Mouse (Mus musculus) c-Kit-positive CD71-positive TER-119-positive erythroid progenitor cells, embryonic 14.5 days (primary cell): ENCODE data around the gene Ptrh1.

Experiments used
- DNase-seq: peaks from one replicate; pipeline ENCODE4 v3.0.0-alpha.2; 2013; ENCODE audit warnings: low spot score

Ptrh1 gene

DNA sequence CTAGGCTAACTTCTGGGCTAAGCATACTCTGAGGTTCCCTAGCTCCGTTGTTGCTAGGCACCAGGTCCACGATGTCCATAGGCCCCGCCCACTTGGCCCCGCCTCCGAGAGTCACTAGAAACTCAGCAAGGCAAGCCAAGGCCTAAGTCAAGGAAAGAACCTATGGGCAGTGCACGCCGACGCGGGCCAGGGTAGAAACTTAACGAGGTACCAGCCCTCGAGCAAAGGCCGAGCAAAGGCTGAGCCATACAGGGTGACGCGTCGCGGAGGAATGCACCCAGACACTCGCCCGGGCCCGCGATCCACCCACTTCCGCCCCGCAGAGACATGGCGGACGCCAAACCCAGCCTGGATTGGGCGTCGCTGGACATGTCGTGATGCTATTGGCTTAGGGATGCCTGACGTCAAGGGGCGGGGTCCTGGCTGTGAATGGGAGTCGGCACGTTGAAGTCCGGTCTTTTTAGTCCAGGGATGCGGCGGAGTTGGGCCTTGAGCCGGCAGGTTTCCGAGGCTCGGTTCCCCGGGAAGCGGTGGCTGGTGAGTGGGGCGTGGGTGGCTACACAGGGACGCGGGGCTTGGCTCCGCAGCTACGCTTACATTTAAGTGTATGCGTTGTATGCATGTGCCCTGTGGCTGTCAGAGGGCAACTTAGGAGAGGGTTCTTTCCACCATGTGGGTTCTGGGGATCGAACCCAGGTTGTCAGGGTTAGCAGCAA is at the start of gene Ptrh1, which contains the start of gene Ttc16:
TSS of gene Ptrh1 (plus strand) at position 428 of the 716 bp plus-strand sequence.
TSS of gene Ttc16 (minus strand) at position 275 of the 716 bp plus-strand sequence.
- DNase-seq, result peak; percentile 96

DNA sequence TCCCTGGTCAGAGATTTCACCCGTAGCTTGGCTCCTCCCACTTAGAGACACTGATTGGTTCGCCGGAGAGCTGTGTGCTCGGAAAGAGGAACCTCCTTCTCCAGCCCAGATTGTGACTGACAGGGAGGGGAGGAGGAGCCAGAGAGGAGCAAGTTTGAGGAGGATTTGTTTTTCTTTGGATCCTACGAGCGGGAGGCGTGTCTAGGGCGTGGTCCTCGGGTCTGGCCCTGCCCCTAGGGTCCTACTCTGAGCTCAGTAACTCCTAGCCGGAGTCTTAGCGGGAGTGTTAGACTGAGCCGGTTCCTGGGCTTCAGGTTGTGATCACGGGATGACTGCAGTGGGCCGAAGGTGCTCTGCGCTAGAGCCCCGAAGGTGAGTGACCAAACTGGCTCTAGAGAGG is 48.2 kb upstream of the Ptrh1 start:
- peak; percentile 60 for DNase-seq

DNA sequence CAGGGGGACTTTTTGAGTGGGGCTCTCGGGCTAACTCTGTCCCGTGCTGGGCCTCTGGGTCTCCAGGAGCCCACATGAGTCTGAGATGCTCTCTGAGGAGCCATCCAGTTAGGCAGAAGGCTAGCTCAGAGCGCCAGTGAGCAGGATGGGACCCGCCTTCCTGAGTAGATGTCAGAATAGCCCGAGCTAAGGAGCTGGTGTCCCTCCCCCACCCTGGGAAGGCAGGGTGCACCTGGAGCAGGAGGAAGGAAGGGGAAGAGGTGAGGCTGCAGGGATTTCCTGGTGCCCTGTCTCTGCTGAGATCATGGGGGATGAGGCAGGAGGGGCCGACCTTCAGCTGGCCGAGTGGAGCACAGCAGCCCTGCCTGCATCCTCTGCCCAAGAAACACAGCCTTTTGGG is 47.1 kb upstream of the Ptrh1 start:
- DNase-seq, result no peak

DNA sequence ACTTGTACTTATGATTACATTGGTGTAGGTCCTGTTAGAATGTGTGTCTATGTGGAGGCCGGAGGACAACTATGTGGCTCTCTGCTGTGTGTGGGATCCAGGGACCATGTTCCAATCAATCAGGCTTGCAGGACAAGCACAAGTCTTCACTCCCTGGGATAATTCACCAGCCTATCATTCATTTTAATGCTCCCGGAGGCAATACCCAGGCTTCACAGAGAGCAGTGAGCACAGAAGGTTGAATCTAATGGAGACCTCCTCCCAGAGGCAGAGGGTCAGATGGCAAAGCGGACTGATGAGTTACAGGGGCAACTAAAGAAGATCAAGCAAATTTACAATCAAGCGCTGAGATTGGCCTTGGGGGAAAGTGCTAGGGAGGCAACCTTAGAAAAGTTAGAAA is 46.0 kb upstream of the Ptrh1 start:
- DNase-seq, result no peak

DNA sequence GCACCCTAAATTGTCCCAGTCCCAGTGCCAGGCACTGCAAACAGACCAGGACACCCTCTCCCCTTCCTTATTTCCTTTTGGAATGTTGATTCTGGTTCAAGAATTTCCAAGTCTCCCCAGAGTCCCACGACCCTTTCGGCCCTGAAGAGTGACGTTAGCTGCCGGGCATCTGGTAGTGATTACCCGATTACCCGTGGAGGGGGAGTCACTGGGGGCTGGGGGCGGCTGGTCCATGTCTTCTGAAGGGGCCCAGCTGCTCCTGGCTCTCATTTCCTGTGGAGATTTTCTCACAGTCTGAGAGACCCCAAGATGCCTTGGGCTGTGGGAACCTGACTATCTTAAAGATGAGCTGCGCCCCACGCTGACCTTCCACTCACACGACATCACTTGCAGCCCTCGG is 44.7 kb upstream of the Ptrh1 start:
- no peak for DNase-seq

DNA sequence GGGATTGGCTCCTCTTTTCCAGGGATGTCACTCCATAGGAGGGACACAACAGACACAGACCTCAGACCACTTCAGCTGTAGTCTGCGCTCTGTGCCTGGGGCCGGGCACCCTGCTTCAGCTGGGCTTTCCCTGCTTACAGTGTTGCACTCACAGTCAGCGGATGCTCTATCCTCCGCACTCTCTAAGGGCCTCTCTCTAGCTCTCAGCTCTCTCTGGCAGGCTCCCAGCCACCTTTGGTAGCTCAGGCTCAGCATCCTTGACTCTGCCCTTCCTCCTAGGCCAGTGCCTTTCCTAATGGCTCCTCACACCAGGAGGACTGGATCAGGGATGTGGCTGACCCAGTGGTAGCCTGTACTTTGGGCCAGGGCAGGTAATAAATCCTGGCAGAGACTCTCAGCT is 43.7 kb upstream of the Ptrh1 start:
- no peak for DNase-seq

DNA sequence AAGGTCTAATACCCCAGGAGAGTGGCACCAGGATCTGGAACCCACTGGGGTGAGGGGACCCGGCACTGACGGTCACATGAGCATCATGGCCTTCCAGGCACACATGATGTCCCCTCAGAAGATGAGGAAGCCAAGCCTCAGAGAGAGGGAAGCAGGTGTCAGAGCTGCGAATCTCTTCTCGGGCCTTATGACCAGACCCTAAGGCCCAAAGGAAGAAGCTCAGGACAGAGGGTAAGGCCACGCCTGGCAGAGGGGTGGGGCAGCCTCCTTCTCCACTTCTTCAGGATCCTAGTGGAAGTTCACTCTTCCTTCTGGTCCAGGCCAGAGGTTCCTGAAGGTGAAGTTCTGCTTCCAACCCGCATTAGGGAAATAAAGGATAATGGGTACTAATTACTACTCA is 42.9 kb upstream of the Ptrh1 start:
- no peak for DNase-seq

DNA sequence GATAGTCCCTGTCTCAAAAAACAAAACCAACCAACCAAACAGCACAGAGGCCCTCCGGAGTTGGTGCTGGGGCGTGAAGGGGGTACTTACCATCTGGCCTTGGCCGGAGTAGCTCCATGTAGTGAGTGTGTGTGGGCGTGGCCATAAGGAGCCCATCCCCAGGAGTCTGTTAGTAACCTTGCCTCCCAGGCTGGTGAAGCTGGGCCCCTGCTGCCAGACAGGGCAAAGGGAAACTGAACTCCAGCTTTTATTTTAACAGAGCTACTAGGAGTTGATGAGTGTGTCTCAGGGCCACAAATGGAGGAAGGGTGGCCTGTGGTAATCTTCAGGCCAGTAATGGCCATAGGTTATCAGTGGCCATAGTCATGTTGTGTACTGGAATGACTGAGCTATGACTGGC is 41.1 kb upstream of the Ptrh1 start:
- no peak for DNase-seq

DNA sequence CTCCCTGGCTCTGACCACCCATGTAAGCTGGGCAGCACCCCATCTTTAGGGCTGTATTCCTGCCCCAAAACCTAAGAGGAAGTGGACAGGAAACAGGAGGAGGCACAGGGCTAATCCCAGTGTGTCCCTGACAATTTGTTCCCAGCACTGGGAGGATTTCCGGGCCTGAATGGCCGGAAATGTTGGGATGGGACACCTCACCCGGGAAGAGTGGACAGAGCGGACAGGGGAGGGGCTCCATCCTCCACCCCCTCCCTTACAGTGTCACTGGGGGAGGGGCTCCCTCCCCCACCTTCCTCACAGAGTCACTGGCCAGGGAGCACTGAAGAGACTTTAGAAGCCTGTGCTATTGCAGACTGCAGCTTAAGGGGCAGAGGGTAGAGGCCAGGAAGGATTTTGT is 40.7 kb upstream of the Ptrh1 start:
- DNase-seq, result no peak

DNA sequence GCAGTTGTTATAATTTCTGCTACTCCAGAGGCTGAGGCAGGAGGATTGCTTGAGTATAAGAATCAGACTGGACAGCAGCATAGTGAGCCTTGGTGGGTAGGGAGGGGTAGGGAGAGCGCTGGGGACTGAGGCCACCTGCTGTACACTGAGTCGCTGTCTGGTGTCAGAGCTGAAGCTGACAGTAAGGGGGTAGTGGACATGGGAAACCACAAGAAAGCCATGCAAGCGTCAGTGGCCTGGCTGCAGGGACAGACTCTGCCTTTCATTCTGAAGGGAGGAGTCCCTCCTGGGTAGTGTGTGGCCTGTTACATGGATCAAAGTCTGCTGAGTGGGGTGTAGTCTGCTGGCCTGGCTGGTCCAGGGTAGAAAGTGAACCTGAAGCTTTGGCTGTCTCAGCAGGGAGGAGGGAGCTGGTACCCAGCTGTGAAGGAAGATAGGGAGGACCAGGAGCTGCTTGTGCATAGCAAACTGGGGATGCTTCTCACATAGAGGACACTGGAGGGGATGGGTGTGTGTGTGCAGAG is 39.2 kb upstream of the Ptrh1 start:
- DNase-seq, result no peak

DNA sequence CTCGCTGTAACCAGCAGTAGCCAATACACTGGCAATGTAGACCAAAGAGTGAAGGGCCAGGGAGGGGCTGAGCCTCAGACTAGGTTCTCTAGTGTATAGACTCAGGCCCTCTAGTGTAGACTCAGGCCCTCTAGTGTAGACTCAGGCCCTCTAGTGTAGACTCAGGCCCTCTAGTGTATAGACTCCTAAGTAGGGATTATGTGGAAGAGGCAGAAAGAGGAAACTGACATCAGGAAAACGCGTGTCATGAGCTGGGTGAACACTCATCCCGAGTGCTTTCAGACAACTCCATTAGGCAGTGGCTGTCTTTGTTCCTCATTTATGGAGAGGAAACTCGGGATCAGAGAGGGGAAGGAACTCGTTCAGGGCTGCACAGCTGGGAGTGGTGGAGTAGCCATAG is 38.6 kb upstream of the Ptrh1 start:
- no peak for DNase-seq

DNA sequence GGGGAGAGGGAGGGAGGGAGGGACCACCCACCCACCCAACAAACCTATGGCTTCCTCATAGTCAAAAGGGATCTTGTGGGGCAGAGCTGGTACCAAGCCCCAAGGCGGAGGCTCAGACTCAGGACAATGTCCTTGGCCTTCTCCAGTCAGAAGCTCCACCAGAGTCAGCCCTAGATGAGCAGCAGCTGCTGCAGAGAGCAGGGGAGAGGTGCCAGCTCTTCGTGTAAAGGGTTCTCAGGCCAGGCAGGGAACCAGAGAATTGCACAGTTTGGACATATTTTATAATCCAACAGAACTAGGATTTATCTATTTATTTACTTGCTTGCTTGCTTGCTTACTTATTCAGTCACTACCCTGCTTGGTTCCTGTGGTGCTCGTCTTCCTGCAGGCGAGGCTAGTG is 36.3 kb upstream of the Ptrh1 start:
- DNase-seq, result no peak

DNA sequence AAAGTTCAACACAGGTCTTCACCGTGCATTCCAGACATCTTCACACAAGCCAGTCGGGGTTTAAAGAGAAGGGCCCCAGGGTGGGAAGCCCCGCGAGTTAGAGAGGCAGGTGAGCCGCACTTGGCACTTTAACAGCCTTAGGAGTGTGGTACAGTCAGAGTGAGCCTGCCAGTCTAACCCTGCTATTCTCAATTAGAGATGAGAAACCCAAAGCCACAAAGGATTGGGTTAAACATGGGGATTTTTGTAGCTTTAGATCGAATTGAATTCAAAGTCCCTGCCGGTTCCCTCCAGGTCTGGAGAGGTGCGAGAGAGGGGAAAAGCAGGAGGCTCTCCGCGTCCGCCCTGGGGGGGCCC is 34.7 kb upstream of the Ptrh1 start, which contains the start of gene 6330409D20Rik:
TSS of gene 6330409D20Rik (minus strand) at position 101 of the 357 bp plus-strand sequence.
- DNase-seq, result no peak

DNA sequence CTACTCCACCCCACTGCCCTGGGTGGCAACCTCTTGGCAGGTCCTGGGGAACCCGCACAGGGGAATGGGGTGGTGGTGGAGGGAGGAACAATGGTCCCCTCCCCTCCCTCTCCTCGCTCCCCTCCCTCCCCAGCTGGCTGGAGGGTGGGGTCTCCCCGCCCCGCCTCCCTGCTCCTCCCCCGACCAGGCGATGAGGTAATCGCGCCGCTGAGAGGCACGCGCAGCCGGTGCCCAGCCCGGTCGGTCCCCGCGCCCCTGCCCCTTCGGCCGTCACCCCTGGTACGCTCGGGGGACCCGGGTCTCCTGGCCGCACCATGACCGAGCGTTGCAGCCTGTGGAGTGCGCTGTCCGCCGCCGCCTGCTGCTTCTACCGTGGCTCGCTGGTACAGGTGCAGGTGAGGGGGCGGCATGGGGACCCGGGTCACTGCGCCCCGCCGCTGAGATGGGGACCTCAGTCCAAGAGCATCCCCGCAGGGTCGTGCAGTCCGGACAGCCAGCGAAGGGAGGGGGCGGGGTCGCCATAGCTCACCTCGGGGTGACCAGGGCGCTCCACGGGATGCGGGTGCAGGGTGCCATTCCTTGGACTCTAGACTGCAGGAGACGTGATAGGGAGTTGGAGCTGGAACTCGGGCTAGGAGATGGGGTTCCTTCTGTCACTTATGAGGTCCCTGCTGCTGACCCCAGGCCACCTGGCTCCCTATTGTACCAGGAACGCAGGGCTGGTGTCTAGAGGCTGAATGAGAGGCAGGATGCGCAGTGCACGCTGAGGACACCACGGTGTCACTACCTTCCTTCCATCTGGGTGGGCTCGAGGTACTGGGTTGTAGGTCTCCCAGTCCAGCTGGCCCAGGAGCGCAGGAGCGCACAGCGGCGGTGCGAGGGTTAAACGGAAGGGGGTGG is 34.1 kb upstream of the Ptrh1 start:
- DNase-seq, result no peak

DNA sequence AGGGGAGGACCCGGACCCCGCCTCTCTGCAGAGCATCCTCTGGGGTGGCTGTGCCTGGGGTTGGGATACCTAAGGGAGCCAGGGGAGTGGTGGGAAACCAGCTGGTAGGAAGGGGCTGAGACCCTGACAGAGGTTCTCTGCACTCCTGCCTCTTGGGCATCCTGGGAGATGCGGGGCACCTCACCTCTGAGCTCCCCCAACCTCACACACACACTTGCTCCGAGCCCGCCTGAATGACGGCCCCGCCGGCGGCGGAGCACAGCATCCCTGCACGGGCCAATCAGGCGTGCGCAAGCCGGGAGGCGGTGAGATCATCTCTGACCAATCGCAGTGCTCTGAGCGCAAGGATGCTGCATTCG is 33.4 kb upstream of the Ptrh1 start:
- DNase-seq, result no peak

DNA sequence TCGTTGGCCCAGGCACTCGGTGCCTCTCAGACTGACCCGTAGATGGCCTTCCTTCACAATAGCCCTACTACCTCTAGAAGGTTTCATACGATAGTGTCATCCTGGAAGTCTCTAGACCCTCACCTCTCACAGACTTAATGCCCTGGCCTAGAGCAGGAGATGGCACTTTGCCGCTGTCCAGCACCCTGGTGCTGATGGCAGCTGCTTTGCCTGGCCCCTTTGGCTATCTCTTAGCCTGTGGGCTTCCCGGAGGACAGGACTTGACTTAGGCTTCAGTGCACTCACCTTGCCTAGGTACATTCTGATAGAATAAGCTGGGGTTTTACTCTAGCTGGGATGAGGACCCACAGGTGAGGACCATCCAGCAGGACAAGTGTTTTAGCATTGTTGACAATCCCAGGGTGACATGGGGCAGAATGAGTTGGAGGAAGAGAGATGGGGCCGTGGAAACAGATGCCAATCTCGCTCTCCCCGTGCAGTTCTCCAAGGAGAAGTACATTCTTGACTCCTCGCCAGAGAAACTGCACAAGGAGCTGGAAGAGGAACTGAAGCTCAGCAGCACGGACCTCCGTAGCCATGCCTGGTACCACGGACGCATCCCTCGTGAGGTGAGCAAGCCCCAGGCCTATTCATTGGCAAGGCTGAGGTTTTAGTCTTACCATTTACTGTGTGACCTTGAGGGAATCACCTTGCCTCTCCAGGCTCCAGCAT is 31.2 kb upstream of the Ptrh1 start:
- DNase-seq, result no peak

DNA sequence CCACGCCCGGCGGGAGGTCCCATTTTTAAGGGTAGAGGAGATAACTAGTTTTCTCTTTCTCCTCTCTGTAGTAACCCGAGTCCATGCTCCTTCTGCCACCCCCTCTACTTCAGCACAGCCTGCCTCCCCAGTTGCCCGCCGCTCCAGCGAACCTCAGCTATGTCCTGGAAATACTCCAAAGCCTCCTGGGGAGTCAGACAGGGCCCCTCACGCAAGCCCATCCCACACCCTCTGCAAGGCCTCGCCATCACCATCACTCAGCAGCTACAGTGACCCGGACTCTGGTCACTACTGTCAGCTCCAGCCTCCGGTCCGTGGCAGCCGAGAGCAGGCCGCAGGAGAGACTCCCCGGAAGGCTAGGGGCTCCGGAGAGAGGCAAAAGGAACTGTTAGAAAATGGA is 26.5 kb upstream of the Ptrh1 start:
- no peak for DNase-seq

DNA sequence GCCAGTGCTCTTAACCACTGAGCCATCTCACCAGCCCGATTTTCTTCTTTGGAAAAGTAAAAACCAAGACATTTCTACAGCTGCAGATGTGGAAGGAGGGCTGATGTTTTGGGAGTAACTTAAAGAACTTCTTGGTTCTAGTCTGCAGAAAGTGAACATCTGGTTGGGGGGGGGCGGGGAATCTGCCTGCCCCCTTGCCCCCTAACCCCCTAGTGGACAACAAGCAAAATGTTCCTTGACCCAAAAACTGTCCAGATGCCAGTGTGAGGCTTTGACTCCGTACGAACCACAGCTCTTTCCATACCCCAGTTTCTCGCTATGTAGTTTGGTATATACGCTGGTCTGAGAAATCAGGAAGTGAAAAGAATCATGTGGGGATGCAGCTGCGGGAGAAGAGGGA is 25.4 kb upstream of the Ptrh1 start:
- no peak for DNase-seq

DNA sequence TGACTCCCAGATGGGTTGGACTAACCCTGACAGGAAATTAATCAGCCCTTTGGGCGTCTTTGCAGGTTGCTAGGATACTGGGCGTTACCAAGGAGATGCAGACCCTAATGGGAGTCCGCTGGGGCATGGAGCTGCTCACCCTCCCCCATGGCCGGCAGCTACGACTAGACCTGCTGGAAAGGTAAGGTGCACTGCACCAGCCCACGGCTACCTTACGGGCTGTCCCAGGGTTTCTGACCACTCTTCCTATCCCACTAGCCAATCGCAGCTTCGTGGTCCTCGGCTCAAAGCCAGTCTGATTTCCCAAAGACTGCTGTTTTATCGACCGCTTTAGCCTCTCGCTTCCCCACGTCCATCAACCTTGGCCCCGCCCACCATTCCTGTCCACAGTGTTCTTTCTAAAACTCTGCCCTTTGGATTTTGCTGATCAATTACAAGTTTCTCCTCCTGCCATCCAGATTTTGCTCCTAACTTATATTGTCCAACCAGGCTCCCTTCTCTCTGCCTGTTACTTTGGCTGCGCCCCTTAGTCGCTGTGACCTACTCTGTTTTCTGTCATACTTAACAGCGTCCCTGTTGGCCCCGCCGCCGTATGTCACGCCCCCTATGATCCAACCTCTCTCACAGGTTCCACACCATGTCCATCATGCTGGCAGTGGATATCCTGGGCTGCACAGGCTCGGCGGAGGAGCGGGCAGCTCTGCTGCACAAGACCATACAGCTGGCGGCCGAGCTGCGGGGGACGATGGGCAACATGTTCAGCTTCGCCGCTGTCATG is 24.5 kb upstream of the Ptrh1 start:
- no peak for DNase-seq

DNA sequence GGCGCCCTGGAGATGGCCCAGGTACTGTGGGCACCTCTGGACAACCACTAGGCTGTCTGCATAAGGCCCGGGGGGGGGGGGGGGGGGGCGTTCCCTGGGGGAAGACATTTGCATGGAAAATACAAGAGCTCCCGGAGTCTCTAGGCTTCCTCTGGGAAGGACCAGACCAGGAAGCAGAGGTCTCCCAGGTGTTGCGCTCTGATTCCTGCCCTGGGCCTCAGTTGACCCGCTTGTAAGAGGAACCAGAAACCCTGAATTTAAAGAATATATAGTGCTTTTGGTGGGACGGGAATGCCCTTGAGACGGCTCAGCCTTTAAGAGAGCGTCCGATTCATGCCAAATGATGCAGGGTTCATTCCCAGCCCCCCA is 23.9 kb upstream of the Ptrh1 start:
- DNase-seq, result no peak

DNA sequence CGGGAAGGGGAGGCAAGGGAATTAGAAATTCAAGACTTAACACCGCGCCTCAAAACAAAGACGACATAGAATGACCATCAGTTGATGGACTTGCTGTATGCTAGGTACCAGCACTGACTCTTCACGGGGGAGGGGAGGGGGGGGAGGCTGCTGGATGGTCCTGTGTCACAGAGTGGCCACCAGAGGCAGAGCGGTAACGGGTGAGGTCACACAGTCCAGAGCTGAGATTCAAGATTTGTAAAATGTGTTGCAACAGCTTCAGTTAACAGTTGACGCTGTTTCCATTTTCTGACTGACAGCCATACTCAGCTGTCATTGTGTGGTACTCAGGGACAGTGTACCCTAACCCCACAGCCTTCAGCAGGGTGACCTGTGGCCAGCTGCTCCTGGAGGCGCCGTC is 23.4 kb upstream of the Ptrh1 start:
- no peak for DNase-seq

DNA sequence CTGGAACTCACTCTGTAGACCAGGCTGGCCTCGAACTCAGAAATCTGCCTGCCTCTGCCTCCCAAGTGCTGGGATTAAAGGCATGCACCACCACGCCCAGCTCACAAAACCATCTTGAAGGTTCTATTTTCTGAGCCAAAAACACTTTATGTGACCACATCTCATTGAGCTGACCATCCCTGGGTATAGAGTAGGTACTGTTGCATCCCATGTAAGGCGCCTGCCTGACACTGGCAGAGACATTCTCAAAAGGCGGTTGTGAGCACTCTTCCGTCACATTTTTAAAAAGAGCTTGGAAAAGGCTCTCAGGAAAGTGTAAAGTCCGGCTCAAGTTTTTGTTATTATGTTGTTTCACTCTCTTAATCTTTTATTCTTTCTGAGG is 18.9 kb upstream of the Ptrh1 start:
- no peak for DNase-seq
